Mouse (Mus musculus) small intestine, adult 2 months (tissue): Measurements from ENCODE around the gene Olfr1352. TPM values are rescaled to one million over a fixed set of nuclear protein-coding genes. Genes with fewer than 3 reads are reported as not detected.
"Not testable (repeated sequence)": the region's sequence is repeated elsewhere in the genome, so short reads cannot be mapped to it uniquely, and the experiment has no call there.

Experiments used
- H3K27ac ChIP-seq: fragments of 200-500 bp; 2 replicates; pipeline ENCODE4 v1.5.1; 2012; ENCODE audit warnings: low read depth, low read length, control low read depth, inconsistent platforms; ENCODE audit not compliant: insufficient read depth
- H3K27me3 ChIP-seq: fragments of 200-500 bp; 2 replicates; pipeline ENCODE4 v1.6.1; 2012; ENCODE audit warnings: mild to moderate bottlenecking, moderate library complexity, low read length, inconsistent platforms; ENCODE audit not compliant: control insufficient read depth, insufficient read depth
- H3K36me3 ChIP-seq: fragments of 200-500 bp; 2 replicates; pipeline ENCODE4 v1.6.1; 2012; ENCODE audit warnings: mild to moderate bottlenecking, low read length, control low read depth, inconsistent platforms; ENCODE audit not compliant: control insufficient read depth, insufficient read depth
- H3K4me1 ChIP-seq: fragments of 200-500 bp; 2 replicates; pipeline ENCODE4 v1.6.1; 2012; ENCODE audit warnings: low read length, inconsistent platforms, mixed read lengths; ENCODE audit not compliant: control insufficient read depth, insufficient read depth, insufficient read length
- H3K4me3 ChIP-seq: fragments of 200-500 bp; 2 replicates; pipeline ENCODE4 v1.5.1; 2012; ENCODE audit warnings: low read depth, mild to moderate bottlenecking, control low read depth, inconsistent platforms, low read length, moderate library complexity
- CTCF ChIP-seq: fragments of 200-500 bp; IDR thresholded peaks from 2 replicates; pipeline ENCODE4 v1.5.1; 2012; ENCODE audit warnings: low read depth, mild to moderate bottlenecking, control low read depth, inconsistent platforms, low read length, moderate library complexity, mixed read lengths; ENCODE audit not compliant: insufficient replicate concordance, insufficient read length; ENCODE audit errors: extremely low read depth
- POLR2A ChIP-seq: fragments of 200-500 bp; IDR thresholded peaks from 2 replicates; pipeline ENCODE4 v1.6.1; 2012; ENCODE audit warnings: low read depth, mild to moderate bottlenecking, control low read depth, inconsistent platforms, low read length, moderate library complexity
- WGBS: fragments of 180-500 bp; shearing (Covaris S2); methylation state at CpG from one replicate; pipeline ENCODE4 v1.1.7; 2018; 5-methylcytosine and 5-hydroxymethylcytosine counted together
- polyA plus RNA-seq: library from polyadenylated mRNA; depleted of rRNA; stranded (reverse); fragments of >200 nt; gene quantifications from 2 replicates; pipeline ENCODE4 v1.2.3, GENCODE M21; 2012; rRNA removed

Gene Olfr1352
- not detected in 2 replicates for polyA plus RNA-seq

- no peaks in the 10 kb centered on the region for H3K27me3 ChIP-seq
- H3K27ac ChIP-seq: no peak within 1 kb of the TSS
- H3K4me1 ChIP-seq: no peaks in the 10 kb centered on the region
- TF ChIP-seq POLR2A: no peak
- TF ChIP-seq CTCF: no peak
- H3K4me3 ChIP-seq: no peak within 1 kb of the TSS
- no peaks in the 10 kb centered on the region for H3K36me3 ChIP-seq
Observed at GRCm38 (mm10) chr10:78980750-78981149, at the start of gene Olfr1352. Gene Olfr1352 (plus strand): TSS chr10:78981050.

- 75% methylated on average over 1 of the region's 1 CpGs for WGBS
- not testable (repeated sequence) for H3K27me3 ChIP-seq, H3K36me3 ChIP-seq, H3K4me1 ChIP-seq, H3K27ac ChIP-seq, H3K4me3 ChIP-seq
Observed at GRCm38 (mm10) chr10:78950336-78950735, 30.5 kb upstream of the Olfr1352 start, which contains the start of gene Olfr8. Gene Olfr8 (plus strand): TSS chr10:78950636.

- not testable (repeated sequence) for H3K27me3 ChIP-seq, H3K27ac ChIP-seq, H3K36me3 ChIP-seq, H3K4me1 ChIP-seq, H3K4me3 ChIP-seq
Observed at GRCm38 (mm10) chr10:78963009-78963408, 17.8 kb upstream of the Olfr1352 start, which contains the start of gene Olfr1353. Gene Olfr1353 (plus strand): TSS chr10:78963309.

GRCm38 (mm10) chr10:79012172-79012571 lies 31.3 kb downstream of the Olfr1352 start, which contains the start of gene Olfr1351:
Gene Olfr1351 (plus strand): TSS chr10:79012472.
- no peaks in the 10 kb centered on the region for H3K4me1 ChIP-seq
- no peak within 1 kb of the TSS for H3K4me3 ChIP-seq
- no peaks in the 10 kb centered on the region for H3K36me3 ChIP-seq
- 65% methylated on average over 1 of the region's 1 CpGs for WGBS
- no peak for TF ChIP-seq POLR2A
- no peak for TF ChIP-seq CTCF
- H3K27me3 ChIP-seq: no peaks in the 10 kb centered on the region
- H3K27ac ChIP-seq: no peak within 1 kb of the TSS

- Histone ChIP-seq H3K4me1 (no peaks in the 10 kb centered on the region), H3K27ac (no peak within 1 kb of the TSS), H3K36me3 (no peaks in the 10 kb centered on the region), H3K4me3 (no peak within 1 kb of the TSS), H3K27me3 (no peaks in the 10 kb centered on the region)
- TF ChIP-seq POLR2A (no peak), CTCF (no peak)
Observed at GRCm38 (mm10) chr10:79028441-79028840, 47.6 kb downstream of the Olfr1352 start, which contains the start of gene Olfr57. Gene Olfr57 (plus strand): TSS chr10:79028741.

Other genes with a start within 250 kb of the Olfr1352 start
- gene Ccdc105, start 228.0 kb upstream of the Olfr1352 start, polyA plus RNA-seq: not detected in 2 replicates
- 0.09 TPM in 1 of 2 replicates, not detected in the other for gene Slc1a6, start 200.6 kb upstream of the Olfr1352 start, polyA plus RNA-seq
- gene Olfr1356, start 128.9 kb upstream of the Olfr1352 start, polyA plus RNA-seq: not detected in 2 replicates
- not detected in 2 replicates for gene Olfr1355, start 105.5 kb upstream of the Olfr1352 start, polyA plus RNA-seq
- gene Olfr1354, start 67.9 kb upstream of the Olfr1352 start, polyA plus RNA-seq: not detected in 2 replicates
- gene Olfr8, start 30.4 kb upstream of the Olfr1352 start, polyA plus RNA-seq: not detected in 2 replicates
- not detected in 2 replicates for gene Olfr1353, start 17.7 kb upstream of the Olfr1352 start, polyA plus RNA-seq
- not detected in 2 replicates for gene Olfr1351, start 31.4 kb downstream of the Olfr1352 start, polyA plus RNA-seq
- not detected in 2 replicates for gene Olfr57, start 47.7 kb downstream of the Olfr1352 start, polyA plus RNA-seq
- 0.51 and 0.55 TPM in 2 replicates for gene 2610008E11Rik, start 116.5 kb downstream of the Olfr1352 start, polyA plus RNA-seq
- gene Vmn2r80, start 167.7 kb downstream of the Olfr1352 start, polyA plus RNA-seq: not detected in 2 replicates